10 mouse cellular contexts compared by ENCODE assay signal in genomic region chr19:6465090-6465489, GRCm38 (mm10). TPM values are rescaled to one million over a fixed set of nuclear protein-coding genes. Genes with fewer than 3 reads are reported as not detected.
A peak's percentile ranks its signal among the peaks of the same experiment; 100 is the strongest.
DNase-seq lines count a peak whose midpoint lies in the region; ATAC-seq lines count a peak whose summit lies in the region.
"Had no signal": no experiment of that assay in that cellular context is flagged by ENCODE, and none has a peak within 500 bp of the region (broad histone marks: within the 10 kb centered on the region; RNA-seq: fewer than 3 reads in every experiment).

No protein-coding gene starts in this region.

- no peak overlapping the region for H3K4me2 ChIP-seq in forebrain, embryonic 16.5 days (ENCODE audit: low read length)
- H3K4me2 ChIP-seq in midbrain, embryonic 15.5 days = no peak overlapping the region

- H3K4me3 ChIP-seq in forebrain, embryonic 16.5 days (replicated peaks; ENCODE audit: low read length) = no peak overlapping the region
- no peak overlapping the region for H3K4me3 ChIP-seq in midbrain, embryonic 15.5 days

- no peaks in the 10 kb centered on the region for H3K9me3 ChIP-seq in forebrain, embryonic 16.5 days (ENCODE audit: control insufficient read depth, low read length)
- no peaks in the 10 kb centered on the region for H3K9me3 ChIP-seq in midbrain, embryonic 15.5 days

- H3K27me3 ChIP-seq in forebrain, embryonic 16.5 days (replicated peaks; ENCODE audit: control insufficient read depth, insufficient read depth, low read length) = no peaks in the 10 kb centered on the region
- no peaks in the 10 kb centered on the region for H3K27me3 ChIP-seq in midbrain, embryonic 15.5 days (replicated peaks)

- DNase-seq in cerebellum, adult 8-10 months = no peak
- peak; percentile 75 for DNase-seq in 3T3-L1 (ENCODE audit: low read depth, low spot score)
- DNase-seq in right cerebral cortex, adult 18-20 months = no peak
- no peak for DNase-seq in frontal cortex, postnatal 36 days (ENCODE audit: low spot score in 2 of 2)
- DNase-seq: heart, adult 18-20 months had no signal

- ATAC-seq in cerebellum, adult (ENCODE audit: insufficient number of reproducible peaks, low FRiP score, low TSS enrichment) = 0 out of 2 replicates have a peak, but pooled peaks have one; percentile 26
- ATAC-seq in forebrain, embryonic 16.5 days = peak; percentile 63
- peak; percentile 59 for ATAC-seq in midbrain, embryonic 15.5 days (replicated peaks)
- ATAC-seq in activated CD4-positive, CD25-positive, alpha-beta regulatory T cell, adult 4 months = no peak
- ATAC-seq: Patski had no signal

- no peak overlapping the region for H3K9ac ChIP-seq in forebrain, embryonic 16.5 days (replicated peaks; ENCODE audit: low read depth, low read length)
- H3K9ac ChIP-seq in midbrain, embryonic 15.5 days = no peak overlapping the region

- H3K27ac ChIP-seq in forebrain, embryonic 16.5 days (ENCODE audit: low read length) = no peak overlapping the region; the same call in 1 of the 2 replicates
- peak overlapping the region; percentile 72 for H3K27ac ChIP-seq in midbrain, embryonic 15.5 days

- H3K4me1 ChIP-seq in forebrain, embryonic 16.5 days (replicated peaks; ENCODE audit: control insufficient read depth, insufficient read depth, low read length) = peaks cover 20% of the 10 kb centered on the region
- H3K4me1 ChIP-seq in midbrain, embryonic 15.5 days = peaks cover 42% of the 10 kb centered on the region

- 38% methylated on average over 5 of the region's 5 CpGs for WGBS in forebrain, embryonic 16.5 days
- WGBS in midbrain, embryonic 15.5 days = 13% methylated on average over 5 of the region's 5 CpGs

- no peaks in the 10 kb centered on the region for H3K36me3 ChIP-seq in forebrain, embryonic 16.5 days (ENCODE audit: control insufficient read depth, insufficient read depth)
- 0 out of 2 replicates have a peak, but pooled peaks cover 1% of the 10 kb centered on the region for H3K36me3 ChIP-seq in midbrain, embryonic 15.5 days (replicated peaks)

RNA-seq across cellular contexts. Expression of gene Nrxn2, which starts 46.6 kb away (rescaled TPM):
- 28.1 and 28.5 TPM in 2 replicates for polyA plus RNA-seq in forebrain, embryonic 16.5 days (2015; fragmentation: Nextera tagmentation; extraction: Ambion mirVana)
- polyA plus RNA-seq in midbrain, embryonic 15.5 days (2015; fragmentation: Nextera tagmentation; extraction: Ambion mirVana) = 44.6 and 44.9 TPM in 2 replicates
- under 1 TPM in 1 of 2 experiments, not detected in 1; 0.16 TPM for polyA plus RNA-seq in activated CD4-positive, CD25-positive, alpha-beta regulatory T cell, adult 4 months (2017; shearing (Covaris generic))
- polyA plus RNA-seq: Patski had no signal

Comparison
In these comparisons a context has a peak if more than half of its experiments do, and no peak if none do; other contexts are left out.
1. RNA of gene Nrxn2, which starts 46.6 kb away (polyA plus RNA-seq): 44.6 to 44.9 TPM in midbrain, embryonic 15.5 days and 28.1 to 28.5 TPM in forebrain, embryonic 16.5 days; 0.16 TPM in activated CD4-positive, CD25-positive, alpha-beta regulatory T cell, adult 4 months; every median in the first group is over 10 times any median in the second.